In genomic region chr7:30168914-30169582, GRCm38 (mm10) we compare ENCODE assay signal across 8 mouse cellular contexts. TPM values are rescaled to one million over a fixed set of nuclear protein-coding genes. Genes with fewer than 3 reads are reported as not detected.
DNase-seq lines count a peak whose midpoint lies in the region; ATAC-seq and TF ChIP-seq lines count a peak whose summit lies in the region.

No protein-coding gene starts in this region.

- 1% methylated on average over 21 of the region's 21 CpGs for WGBS in midbrain, embryonic 16.5 days

- peak overlapping the region; percentile 60 for H3K4me2 ChIP-seq in midbrain, embryonic 16.5 days (ENCODE audit: low read length)

- peak; percentile 67 for DNase-seq in embryo, embryonic 10 days (ENCODE audit: low spot score)
- no peak for DNase-seq in embryo, embryonic 9.5 days (ENCODE audit: extremely low spot score)
- DNase-seq in testis, postnatal 14 days (ENCODE audit: low spot score), result no peak
- DNase-seq in spleen, adult 18-20 months, result no peak
- DNase-seq in urinary bladder, adult 18-20 months (ENCODE audit: low spot score in 2 of 2), result no peak

- peak overlapping the region; percentile 77 for H3K9ac ChIP-seq in midbrain, embryonic 16.5 days (ENCODE audit: low read depth, low read length)

- H3K4me3 ChIP-seq in testis, adult 2 months (ENCODE audit: control insufficient read depth, low read depth, low read length), result peak overlapping the region; percentile 90
- peak overlapping the region; percentile 66 for H3K4me3 ChIP-seq in midbrain, embryonic 16.5 days (ENCODE audit: low read depth, low read length)

- no peak for TF ChIP-seq POLR2A in testis, adult 2 months (IDR thresholded peaks at IDR 0.05; ENCODE audit: control insufficient read depth, low read depth, low read length)

- no peak for TF ChIP-seq CTCF in testis, adult 2 months (IDR thresholded peaks at IDR 0.05; ENCODE audit: control insufficient read depth, insufficient read depth, insufficient replicate concordance, low read depth, low read length)

- peak overlapping the region; percentile 88 for H3K27ac ChIP-seq in testis, adult 2 months (ENCODE audit: control insufficient read depth, insufficient read depth, low read depth, low read length)
- peak overlapping the region; percentile 95 for H3K27ac ChIP-seq in midbrain, embryonic 16.5 days (ENCODE audit: low read length)

- no peaks in the 10 kb centered on the region for H3K36me3 ChIP-seq in testis, adult 2 months (ENCODE audit: control insufficient read depth, insufficient read depth, low read length)
- H3K36me3 ChIP-seq in midbrain, embryonic 16.5 days (ENCODE audit: control insufficient read depth, insufficient read depth, low read length), result 0 out of 2 replicates have a peak, but pooled peaks cover 9% of the 10 kb centered on the region

- no peaks in the 10 kb centered on the region for H3K27me3 ChIP-seq in testis, adult 2 months (ENCODE audit: control insufficient read depth, insufficient read depth, low read length)
- H3K27me3 ChIP-seq in midbrain, embryonic 16.5 days (ENCODE audit: control insufficient read depth, insufficient read depth, low read depth, low read length), result no peaks in the 10 kb centered on the region

- H3K4me1 ChIP-seq in testis, adult 2 months (ENCODE audit: control insufficient read depth, insufficient read depth, low read length), result peaks cover 4% of the 10 kb centered on the region; the same call in 1 of the 2 replicates
- peaks cover 26% of the 10 kb centered on the region for H3K4me1 ChIP-seq in midbrain, embryonic 16.5 days (ENCODE audit: control insufficient read depth, insufficient read depth, low read length)

- peak; percentile 45 for ATAC-seq in inflammation-experienced regulatory T-cells, adult 6 months
- peak; percentile 39; the same call in 1 of the 2 replicates for ATAC-seq in midbrain, embryonic 16.5 days

- peaks cover 3% of the 10 kb centered on the region; the same call in 1 of the 2 replicates for H3K9me3 ChIP-seq in midbrain, embryonic 16.5 days (replicated peaks; ENCODE audit: control insufficient read depth, low read length, poor library complexity, severe bottlenecking)

RNA-seq across cellular contexts. Expression of gene Zfp146, which starts 0.5 kb away (rescaled TPM):
- 5.8 and 6.4 TPM in 2 replicates for polyA plus RNA-seq in testis, adult 2 months (2012; rRNA removed)
- 10 to 100 TPM; 12.9 to 20.8 (median 13.5) TPM for polyA plus RNA-seq in inflammation-experienced regulatory T-cells, adult 6 months (2017; shearing (Covaris generic))
- 10.8 and 13.4 TPM in 2 replicates for polyA plus RNA-seq in midbrain, embryonic 16.5 days (2015; fragmentation: Nextera tagmentation; extraction: Ambion mirVana)

RNA-seq across cellular contexts. Expression of gene Cox7a1, which starts 14.9 kb away (rescaled TPM):
- polyA plus RNA-seq in testis, adult 2 months (2012; rRNA removed), result 4.0 and 5.2 TPM in 2 replicates
- polyA plus RNA-seq in inflammation-experienced regulatory T-cells, adult 6 months (2017; shearing (Covaris generic)), result 1 to 10 TPM; 2.3 to 3.5 (median 3.3) TPM
- 5.9 and 8.5 TPM in 2 replicates for polyA plus RNA-seq in midbrain, embryonic 16.5 days (2015; fragmentation: Nextera tagmentation; extraction: Ambion mirVana)

RNA-seq across cellular contexts. Expression of gene Capns1, which starts 29.6 kb away (rescaled TPM):
- 562 and 592 TPM in 2 replicates for polyA plus RNA-seq in testis, adult 2 months (2012; rRNA removed)
- 10 to 100 TPM; 66.6 to 74.8 (median 71.1) TPM for polyA plus RNA-seq in inflammation-experienced regulatory T-cells, adult 6 months (2017; shearing (Covaris generic))
- 64.8 and 65.3 TPM in 2 replicates for polyA plus RNA-seq in midbrain, embryonic 16.5 days (2015; fragmentation: Nextera tagmentation; extraction: Ambion mirVana)

RNA-seq across cellular contexts. Expression of gene Zfp382, which starts 47.3 kb away (rescaled TPM):
- polyA plus RNA-seq in testis, adult 2 months (2012; rRNA removed), result 3.7 and 4.9 TPM in 2 replicates
- polyA plus RNA-seq in inflammation-experienced regulatory T-cells, adult 6 months (2017; shearing (Covaris generic)), result 10 to 100 TPM; 10.2 to 15.5 (median 15.1) TPM
- 24.5 and 26.6 TPM in 2 replicates for polyA plus RNA-seq in midbrain, embryonic 16.5 days (2015; fragmentation: Nextera tagmentation; extraction: Ambion mirVana)
